Comparison of ENCODE assay signal across 19 mouse cellular contexts in genomic region chr1:75476441-75476840, GRCm38 (mm10). TPM values are rescaled to one million over a fixed set of nuclear protein-coding genes. Genes with fewer than 3 reads are reported as not detected.
"Had no signal": no experiment of that assay in that cellular context is flagged by ENCODE, and none has a peak within 500 bp of the region (broad histone marks: within the 10 kb centered on the region; RNA-seq: fewer than 3 reads in every experiment).

No protein-coding gene starts in this region.

- H3K9me3 ChIP-seq: heart, embryonic 13.5 days; heart, embryonic 15.5 days; hindbrain, embryonic 12.5 days; hindbrain, embryonic 15.5 days; kidney, embryonic 15.5 days; limb, embryonic 13.5 days; limb, embryonic 15.5 days; liver, embryonic 12.5 days had no signal

- H3K27me3 ChIP-seq: hindbrain, embryonic 15.5 days had no signal

- H3K9ac ChIP-seq: heart, embryonic 13.5 days; heart, embryonic 15.5 days; hindbrain, embryonic 15.5 days; kidney, embryonic 15.5 days; limb, embryonic 13.5 days; limb, embryonic 15.5 days; liver, embryonic 12.5 days had no signal

- H3K4me3 ChIP-seq: heart, adult 2 months; limb, embryonic 15.5 days had no signal

- H3K27ac ChIP-seq: heart, adult 2 months; heart, embryonic 13.5 days; heart, embryonic 15.5 days; hindbrain, embryonic 12.5 days; hindbrain, embryonic 15.5 days; hindbrain, postnatal 0 days; kidney, embryonic 15.5 days; kidney, postnatal 0 days; limb, embryonic 13.5 days; limb, embryonic 15.5 days; liver, embryonic 12.5 days had no signal

- ATAC-seq: hindbrain, postnatal 0 days; intestine, embryonic 16.5 days; liver, embryonic 12.5 days had no signal

- DNase-seq: heart, adult 2 months; heart, postnatal 36 days; kidney, adult 11 months; kidney, adult 2 months; kidney, adult 9 months; kidney, postnatal 14 days; kidney, postnatal 36 days had no signal

RNA-seq across cellular contexts. Expression of gene Asic4, which starts 26.2 kb away (rescaled TPM):
- polyA plus RNA-seq: heart, adult 2 months; liver, adult 2 months had no signal
